Mouse (Mus musculus) C2C12 (cell line): ENCODE data around the gene Ier2.

Experiments used
- CEBPB ChIP-seq: IDR thresholded peaks from one replicate; pipeline ENCODE4 v1.6.1; 2011; ENCODE audit warnings: low read depth, mild to moderate bottlenecking, control low read depth, moderate library complexity
- CTCF ChIP-seq: IDR thresholded peaks from one replicate; pipeline ENCODE4 v1.5.1; 2011; ENCODE audit not compliant: control insufficient read depth, insufficient read depth, insufficient read length
- FOSL1 ChIP-seq: IDR thresholded peaks from one replicate; pipeline ENCODE4 v1.8.0; 2011; ENCODE audit warnings: mild to moderate bottlenecking, low read length; ENCODE audit not compliant: poor library complexity, insufficient read depth, severe bottlenecking
- MAX ChIP-seq: IDR thresholded peaks from one replicate; pipeline ENCODE4 v1.6.1; 2011; ENCODE audit warnings: mild to moderate bottlenecking, control low read depth
- MYOD1 ChIP-seq: IDR thresholded peaks from one replicate; pipeline ENCODE4 v1.6.1; 2011; ENCODE audit warnings: low read depth; ENCODE audit not compliant: control insufficient read depth, insufficient read length
- MYOG ChIP-seq: IDR thresholded peaks from one replicate; pipeline ENCODE4 v1.6.1; 2011; ENCODE audit not compliant: control insufficient read depth, insufficient read length; ENCODE audit errors: extremely low read depth
- USF1 ChIP-seq: IDR thresholded peaks from one replicate; pipeline ENCODE4 v1.6.1; 2011; ENCODE audit warnings: low read depth, mild to moderate bottlenecking, control low read depth, moderate library complexity

- no peak for TF ChIP-seq CTCF
- TF ChIP-seq MAX: no peak
- no peak for TF ChIP-seq CEBPB
- TF ChIP-seq MYOD1: no peak
- no peak for TF ChIP-seq MYOG
- no peak for TF ChIP-seq USF1
- TF ChIP-seq FOSL1: no peak
Observed at GRCm38 (mm10) chr8:84654597-84654996, 8.1 kb downstream of the Ier2 start.
